Mouse (Mus musculus) heart, postnatal 36 days (tissue): Measurements from ENCODE around the gene Tmbim4. TPM values are rescaled to one million over a fixed set of nuclear protein-coding genes. Genes with fewer than 3 reads are reported as not detected.
"Not testable (repeated sequence)": the region's sequence is repeated elsewhere in the genome, so short reads cannot be mapped to it uniquely, and the experiment has no call there.

Source experiments
- DNase-seq, 2 experiments: peaks; one replicate each; pipeline ENCODE4 v3.0.0; 2021 to 2022
- intact Hi-C: fragments of 180-260 bp; cut with DNase I; formaldehyde crosslinking; loops from one replicate; pipeline ENCODE4 v1.15.1; 2025
- total RNA-seq, 2 experiments: library from RNA; stranded (reverse); gene quantifications; 2 replicates each; pipeline ENCODE4 v1.2.3; 2021

The Tmbim4 gene
- total RNA-seq, 2 experiments from 2014 or later, result 94.7 to 99.9 TPM

GRCm38 (mm10) chr10:120193255-120193654 is 8.1 kb upstream of the Tmbim4 start:
- DNase-seq, result no peak
- intact Hi-C loops, result no loop called here

GRCm38 (mm10) chr10:120197061-120197835 is 4.1 kb upstream of the Tmbim4 start:
- intact Hi-C loops, result no loop called here
- DNase-seq, result no peak

- DNase-seq, result peak; percentile 86 to 91
- intact Hi-C loops, result loop anchor here (5.0 kb wide), 1 partner anchor 555 kb away; no protein-coding TSS in a partner anchor
Observed at GRCm38 (mm10) chr10:120201961-120202402, 592 bp downstream of the Tmbim4 start, which contains the start of gene Irak3. Gene Irak3 (minus strand): TSS chr10:120202130.

GRCm38 (mm10) chr10:120202467-120203250 is 1.3 kb downstream of the Tmbim4 start:
- no peak for DNase-seq
- intact Hi-C loops, result loop anchor here (5.0 kb wide), 1 partner anchor 555 kb away; no protein-coding TSS in a partner anchor

GRCm38 (mm10) chr10:120204591-120205210 is 3.3 kb downstream of the Tmbim4 start:
- no peak for DNase-seq
- intact Hi-C loops, result loop anchor here (5.0 kb wide), 2 partner anchors 92 to 557 kb away; partner anchors contain the start of gene Helb

GRCm38 (mm10) chr10:120208015-120208414 is 6.6 kb downstream of the Tmbim4 start:
- DNase-seq, result no peak
- intact Hi-C loops, result loop anchor here (5.0 kb wide), 1 partner anchor 96 kb away; the partner anchor contains the start of gene Helb

- intact Hi-C loops, result loop anchor here (5.0 kb wide), 1 partner anchor 97 kb away; the partner anchor contains the start of gene Helb
Observed at GRCm38 (mm10) chr10:120208575-120209538, 7.5 kb downstream of the Tmbim4 start.

GRCm38 (mm10) chr10:120209539-120209925 is 8.1 kb downstream of the Tmbim4 start:
- intact Hi-C loops, result loop anchor here (5.0 kb wide), 1 partner anchor 97 kb away; the partner anchor contains the start of gene Helb
- no peak for DNase-seq

More at GRCm38 (mm10) chr10:120208575-120209538, 7.5 kb downstream of the Tmbim4 start:
- peak; percentile 86 for DNase-seq

- DNase-seq, result no peak
- intact Hi-C loops, result no loop called here
Observed at GRCm38 (mm10) chr10:120210096-120210495, 8.7 kb downstream of the Tmbim4 start.

- intact Hi-C loops, DNase-seq: not testable (repeated sequence)
Observed at GRCm38 (mm10) chr10:120217099-120217498, 15.7 kb downstream of the Tmbim4 start.

GRCm38 (mm10) chr10:120218996-120219395 is 17.6 kb downstream of the Tmbim4 start:
- intact Hi-C loops, result no loop called here
- DNase-seq, result no peak

- intact Hi-C loops, result no loop called here
- no peak for DNase-seq
Observed at GRCm38 (mm10) chr10:120219578-120220359, 18.4 kb downstream of the Tmbim4 start.

GRCm38 (mm10) chr10:120220776-120221175 is 19.4 kb downstream of the Tmbim4 start:
- no peak for DNase-seq
- intact Hi-C loops, result no loop called here

GRCm38 (mm10) chr10:120226871-120227661 is 25.7 kb downstream of the Tmbim4 start, which contains the start of gene Llph:
Gene Llph (plus strand): TSS chr10:120227070.
- intact Hi-C loops, result no loop called here
- DNase-seq, result peak; percentile 86 to 87

- DNase-seq, result peak; percentile 59 to 79
- intact Hi-C loops, result no loop called here
Observed at GRCm38 (mm10) chr10:120231718-120232117, 30.3 kb downstream of the Tmbim4 start.

- peak; percentile 55 to 66 for DNase-seq
- intact Hi-C loops, result no loop called here
Observed at GRCm38 (mm10) chr10:120233655-120234367, 32.4 kb downstream of the Tmbim4 start.

- DNase-seq, result no peak
- intact Hi-C loops, result no loop called here
Observed at GRCm38 (mm10) chr10:120236855-120237254, 35.5 kb downstream of the Tmbim4 start.
